In the genomic region with DNA sequence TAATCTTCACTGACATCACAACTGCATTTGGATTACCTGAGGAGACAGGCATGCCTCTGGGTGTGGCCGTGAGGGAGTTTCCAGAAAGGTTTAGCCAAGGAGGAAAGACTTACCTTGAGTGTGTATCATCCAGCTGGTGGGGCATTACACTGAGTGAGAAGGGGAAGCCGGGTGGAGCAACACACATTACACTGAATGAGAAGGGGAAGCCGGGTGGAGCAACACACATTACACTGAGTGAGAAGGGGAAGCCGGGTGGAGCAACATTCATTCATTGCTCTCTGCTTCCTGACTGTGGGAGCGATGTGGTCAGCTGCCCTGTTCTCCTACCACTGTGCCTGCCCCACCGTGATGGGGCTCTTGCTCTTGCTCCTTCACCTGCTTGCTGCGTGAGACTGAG, we compare ENCODE assay signal across 16 mouse cellular contexts.
"Had no signal": no experiment of that assay in that cellular context is flagged by ENCODE, and none has a peak within 500 bp of the region (broad histone marks: within the 10 kb centered on the region; RNA-seq: fewer than 3 reads in every experiment).

No protein-coding gene starts in this region.

- DNase-seq: gastrocnemius, adult 2 months; gastrocnemius, postnatal 14 days; gastrocnemius, postnatal 36 days; heart, adult 18-20 months; heart, postnatal 14 days; heart, postnatal 36 days; kidney, adult 18-20 months; kidney, adult 8-10 months; kidney, postnatal 10 days; kidney, postnatal 25 days; kidney, postnatal 4 days had no signal

- ATAC-seq: hindbrain, embryonic 16.5 days; inflammation-experienced regulatory T-cells, adult 6 months; intestine, embryonic 15.5 days; intestine, postnatal 0 days; liver, embryonic 12.5 days had no signal
